Mouse (Mus musculus): ENCODE data around the gene Rims4.

DNA sequence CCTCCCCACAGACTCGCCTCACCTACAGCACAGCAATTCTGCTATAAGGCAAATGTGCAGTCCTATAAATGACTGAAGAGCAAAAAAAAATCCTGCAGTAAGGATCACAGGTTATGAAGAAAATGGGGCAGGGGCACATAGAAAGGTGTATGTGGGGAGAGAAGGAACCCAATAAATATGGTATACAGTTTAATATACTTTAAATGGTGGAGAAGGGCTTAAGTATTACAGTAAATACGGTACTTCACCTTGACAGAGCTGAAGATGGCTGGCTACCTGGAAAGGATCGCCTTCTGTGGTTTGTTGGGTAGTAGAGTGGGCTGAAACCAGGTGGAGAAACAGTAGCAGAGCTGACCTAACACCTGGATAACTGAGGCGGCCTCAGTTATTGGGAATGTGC, 47.2 kb downstream of the Rims4 start:
- TF ChIP-seq CTCF (conservative IDR thresholded peaks at IDR 0.05; ENCODE audit: insufficient read depth, insufficient read length, low read depth, low read length): no peak
- no peak for TF ChIP-seq POLR2A (IDR thresholded peaks at IDR 0.05; ENCODE audit: low read depth, low read length)
